Mouse (Mus musculus): Measurements from ENCODE around the gene Dlx2. TPM values are rescaled to one million over a fixed set of nuclear protein-coding genes. Genes with fewer than 3 reads are reported as not detected.

Gene Dlx2
- total RNA-seq, 2 experiments from 2014 or later: 5.7 to 6.9 TPM

DNA sequence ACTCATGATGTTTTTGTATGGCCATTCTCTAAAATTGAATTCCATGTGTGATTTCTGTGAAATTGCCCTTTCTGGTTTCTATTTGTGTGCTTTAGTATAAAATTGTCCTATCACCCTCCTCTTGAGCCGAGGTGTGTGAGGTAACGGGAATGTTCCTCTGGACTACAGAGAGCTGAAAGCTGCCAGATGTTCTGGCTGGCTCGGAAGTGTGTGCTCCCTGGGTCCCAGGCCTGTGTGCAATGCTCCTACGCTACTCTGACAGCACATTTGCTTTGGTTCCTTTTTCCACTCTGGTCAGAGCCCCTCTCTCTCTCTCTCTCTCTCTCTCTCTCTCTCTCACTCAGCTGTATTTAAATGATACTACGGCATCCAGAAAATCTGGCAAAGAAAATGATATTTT, 49.4 kb downstream of the Dlx2 start:
- no peak for DNase-seq (ENCODE audit: extremely low spot score in 1 of 2, low spot score in 2 of 2)
- no peak for TF ChIP-seq CTCF (IDR thresholded peaks at IDR 0.05)
- intact Hi-C loops (cut with DNase I): no loop called here
- Histone ChIP-seq H3K4me3 (no peak overlapping the region), H3K27ac (no peak overlapping the region)

DNA sequence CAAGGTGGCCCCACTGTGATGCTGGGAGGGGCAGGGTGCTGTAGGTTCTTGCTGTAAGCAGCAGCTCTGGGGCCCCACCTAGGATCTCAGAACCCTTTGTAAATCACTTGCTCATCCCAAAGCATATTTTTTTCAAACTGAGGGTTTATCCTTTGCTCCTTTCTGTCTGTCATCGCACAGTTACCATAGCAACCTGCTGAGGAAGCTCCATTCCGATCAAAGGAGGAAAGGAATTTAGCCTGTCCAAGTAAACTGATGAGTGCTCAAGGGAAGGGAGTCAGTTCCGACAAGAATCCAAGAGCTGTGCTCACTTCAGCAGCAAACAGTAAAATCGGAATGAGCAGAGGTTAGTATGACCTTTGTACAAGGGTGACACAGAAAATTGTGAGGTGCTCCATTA, 51.6 kb downstream of the Dlx2 start:
- no peak overlapping the region for H3K27ac ChIP-seq
- DNase-seq (ENCODE audit: extremely low spot score in 1 of 2, low spot score in 2 of 2): no peak
- intact Hi-C loops (cut with DNase I): no loop called here

DNA sequence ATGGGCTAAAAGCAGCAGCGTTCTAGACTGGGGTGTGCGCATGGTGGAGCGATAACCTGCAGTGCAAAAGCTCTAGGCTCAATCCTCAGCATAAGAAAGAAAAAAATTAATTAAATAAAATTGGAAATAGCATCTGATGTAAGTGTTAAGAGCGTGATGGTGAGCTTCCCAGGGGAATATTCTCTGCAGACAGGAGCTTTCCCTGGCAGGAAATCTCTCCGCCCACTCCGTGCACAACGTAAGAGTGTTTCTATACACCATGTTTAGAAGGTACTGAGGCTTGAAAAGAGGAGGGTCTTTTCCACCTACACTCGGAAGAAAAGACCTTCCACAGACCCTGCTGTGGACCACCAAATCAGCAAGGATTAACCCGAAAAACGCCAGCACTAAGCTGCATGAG, 52.1 kb downstream of the Dlx2 start:
- intact Hi-C loops (cut with DNase I): no loop called here
- no peak for TF ChIP-seq CTCF (IDR thresholded peaks at IDR 0.05)
- Histone ChIP-seq H3K27ac (no peak overlapping the region; the same call in 1 of the 2 replicates), H3K4me3 (no peak overlapping the region)
- DNase-seq (ENCODE audit: extremely low spot score in 1 of 2, low spot score in 2 of 2): peak in 1 of 2 experiments; percentile 18

More for the DNA sequence above, 51.6 kb downstream of the Dlx2 start:
- no peak for TF ChIP-seq CTCF (IDR thresholded peaks at IDR 0.05)
- H3K4me3 ChIP-seq: no peak overlapping the region

Other genes with a start within 250 kb of the Dlx2 start
- 100 to 1,000 TPM; 150 to 153 TPM for gene Slc25a12, start 179.0 kb downstream of the Dlx2 start, total RNA-seq (2021)
- gene Hat1, start 157.8 kb downstream of the Dlx2 start, total RNA-seq (2021): 10 to 100 TPM; 16.0 to 18.3 TPM
- 10 to 100 TPM; 18.9 to 20.2 TPM for gene Metap1d, start 93.5 kb downstream of the Dlx2 start, total RNA-seq (2021)
- gene Dlx1, start 18.6 kb downstream of the Dlx2 start, total RNA-seq (2021): 10 to 100 TPM; 21.1 to 25.3 TPM
- 10 to 100 TPM; 26.1 to 27.6 TPM for gene Itga6, start 198.9 kb upstream of the Dlx2 start, total RNA-seq (2021)